ENCODE assay signal across 8 mouse cellular contexts in genomic region chr4:65496463-65496834, GRCm38 (mm10).
DNase-seq lines count a peak whose midpoint lies in the region; ATAC-seq lines count a peak whose summit lies in the region.

No protein-coding gene starts in this region.

- H3K9me3 ChIP-seq in forebrain, embryonic 14.5 days (replicated peaks; ENCODE audit: control insufficient read depth, low read length): no peaks in the 10 kb centered on the region
- no peaks in the 10 kb centered on the region for H3K9me3 ChIP-seq in heart, embryonic 16.5 days (replicated peaks; ENCODE audit: control insufficient read depth, low read length)
- H3K9me3 ChIP-seq in neural tube, embryonic 11.5 days (ENCODE audit: control insufficient read depth, low read length): no peaks in the 10 kb centered on the region

- H3K27me3 ChIP-seq in forebrain, embryonic 14.5 days (replicated peaks; ENCODE audit: control insufficient read depth, insufficient read depth, low read length): no peaks in the 10 kb centered on the region
- no peaks in the 10 kb centered on the region for H3K27me3 ChIP-seq in heart, embryonic 16.5 days (ENCODE audit: control insufficient read depth, insufficient read depth, low read length)
- H3K27me3 ChIP-seq in neural tube, embryonic 11.5 days (ENCODE audit: control insufficient read depth, insufficient read depth, low read length): no peaks in the 10 kb centered on the region

- no peak overlapping the region for H3K9ac ChIP-seq in forebrain, embryonic 14.5 days (ENCODE audit: low read length)
- no peak overlapping the region for H3K9ac ChIP-seq in heart, embryonic 16.5 days (ENCODE audit: low read length)
- no peak overlapping the region for H3K9ac ChIP-seq in neural tube, embryonic 11.5 days (ENCODE audit: low read length)

- no peaks in the 10 kb centered on the region for H3K4me1 ChIP-seq in forebrain, embryonic 14.5 days (ENCODE audit: control insufficient read depth, insufficient read depth, low read length)
- H3K4me1 ChIP-seq in heart, embryonic 16.5 days (ENCODE audit: control insufficient read depth, insufficient read depth, low read length): peaks cover 6% of the 10 kb centered on the region; the same call in 1 of the 2 replicates
- no peaks in the 10 kb centered on the region for H3K4me1 ChIP-seq in neural tube, embryonic 11.5 days (ENCODE audit: control insufficient read depth, insufficient read depth, low read length)

- WGBS in forebrain, embryonic 14.5 days: 4% methylated on average over 3 of the region's 3 CpGs
- 3% methylated on average over 3 of the region's 3 CpGs for WGBS in heart, embryonic 16.5 days
- WGBS in neural tube, embryonic 11.5 days: 5% methylated on average over 3 of the region's 3 CpGs

- no peaks in the 10 kb centered on the region for H3K36me3 ChIP-seq in forebrain, embryonic 14.5 days (ENCODE audit: control insufficient read depth, insufficient read depth, low read length)
- H3K36me3 ChIP-seq in heart, embryonic 16.5 days (ENCODE audit: control insufficient read depth, insufficient read depth): no peaks in the 10 kb centered on the region
- no peaks in the 10 kb centered on the region for H3K36me3 ChIP-seq in neural tube, embryonic 11.5 days (ENCODE audit: control insufficient read depth, insufficient read depth, low read length)

- no peak overlapping the region for H3K27ac ChIP-seq in forebrain, embryonic 14.5 days (ENCODE audit: low read depth, low read length)
- H3K27ac ChIP-seq in heart, embryonic 16.5 days (ENCODE audit: low read length): no peak overlapping the region
- H3K27ac ChIP-seq in neural tube, embryonic 11.5 days (ENCODE audit: low read depth, low read length): no peak overlapping the region

- H3K4me3 ChIP-seq in forebrain, embryonic 14.5 days (ENCODE audit: low read depth, low read length): no peak overlapping the region
- H3K4me3 ChIP-seq in heart, embryonic 16.5 days (ENCODE audit: low read length): no peak overlapping the region
- H3K4me3 ChIP-seq in neural tube, embryonic 11.5 days (ENCODE audit: low read depth, low read length): no peak overlapping the region

- ATAC-seq in forebrain, embryonic 14.5 days: peak; percentile 95
- peak; percentile 99 for ATAC-seq in heart, embryonic 16.5 days (replicated peaks; ENCODE audit: extremely low read depth, insufficient read depth, low FRiP score)
- peak; percentile 98 for ATAC-seq in neural tube, embryonic 11.5 days (ENCODE audit: insufficient read depth, low FRiP score, low TSS enrichment)

- peak; percentile 67 for DNase-seq in MN1 (ENCODE audit: low spot score)
- DNase-seq in cerebellum, adult 11 months: peak; percentile 84
- peak; percentile 92 for DNase-seq in forebrain, embryonic 14.5 days (ENCODE audit: low spot score)
- DNase-seq in kidney, postnatal 14 days: peak; percentile 91
- DNase-seq in liver: peak; percentile 67
- DNase-seq in neural tube, embryonic 11.5 days (ENCODE audit: low spot score): peak; percentile 83
- peak; percentile 58 to 83 for DNase-seq in urinary bladder, adult 18-20 months (ENCODE audit: low spot score in 2 of 2)

- no peak overlapping the region for H3K4me2 ChIP-seq in forebrain, embryonic 14.5 days (ENCODE audit: low read length)
- H3K4me2 ChIP-seq in heart, embryonic 16.5 days (ENCODE audit: low read depth, low read length): no peak overlapping the region
- no peak overlapping the region for H3K4me2 ChIP-seq in neural tube, embryonic 11.5 days (ENCODE audit: low read depth)
